Mouse (Mus musculus) liver, adult 2 months (tissue): ENCODE data around the gene Srcap.

Experiments
- CTCF ChIP-seq: fragments of 200-500 bp; IDR thresholded peaks from 2 replicates; pipeline ENCODE4 v1.5.1; 2011; ENCODE audit warnings: low read depth, low read length, control low read depth
- POLR2A ChIP-seq: fragments of 200-500 bp; IDR thresholded peaks from 2 replicates; pipeline ENCODE4 v1.6.1; 2011; ENCODE audit warnings: low read length, control low read depth; ENCODE audit not compliant: insufficient read depth; ENCODE audit errors: extremely low read depth

GRCm38 (mm10) chr7:127583260-127583659 lies 71.5 kb downstream of the Srcap start:
- TF ChIP-seq POLR2A = no peak
- no peak for TF ChIP-seq CTCF
